Mouse (Mus musculus) CH12.LX (cell line): ENCODE results near the gene Hdac9. TPM values are rescaled to one million over a fixed set of nuclear protein-coding genes. Genes with fewer than 3 reads are reported as not detected.

Source experiments
- DNase-seq: peaks from one replicate; pipeline ENCODE4 v3.0.0-alpha.2; 2013; ENCODE audit errors: extremely low read depth
- H3K27ac ChIP-seq: 2 replicates; pipeline ENCODE4 v1.5.1; 2012; ENCODE audit warnings: low read depth, mild to moderate bottlenecking, control low read depth, moderate library complexity; ENCODE audit not compliant: insufficient read depth
- H3K27me3 ChIP-seq: replicated peaks from 2 replicates; pipeline ENCODE3; 2012; ENCODE audit warnings: inconsistent platforms
- H3K36me3 ChIP-seq, 2 experiments: replicated peaks in 1 of 2; 2 replicates each; pipeline versions ENCODE3 to v1.6.1; 2012; ENCODE audit warnings: inconsistent platforms in 1 of 2, low read length in 1 of 2, mild to moderate bottlenecking in 1 of 2, mixed read lengths in 1 of 2, moderate library complexity in 1 of 2; ENCODE audit not compliant: control insufficient read depth in 1 of 2, insufficient read depth in 1 of 2
- H3K4me1 ChIP-seq, 2 experiments: 2 replicates each; pipeline ENCODE4 v1.6.1; 2012; ENCODE audit warnings: inconsistent platforms in 1 of 2, moderate library complexity in 1 of 2; ENCODE audit not compliant: insufficient read depth in 2 of 2, control insufficient read depth in 1 of 2
- H3K4me2 ChIP-seq: 2 replicates; pipeline ENCODE4 v1.6.1; 2012; ENCODE audit warnings: low read depth, mild to moderate bottlenecking, control low read depth; ENCODE audit not compliant: poor library complexity, insufficient read depth, severe bottlenecking
- H3K4me3 ChIP-seq, 3 experiments: fragments of 150-350 bp in 1 of 3; sonication (generic) in 1 of 3; replicated peaks in 1 of 3; 2 replicates each; pipeline versions ENCODE3 to v1.5.1; 2011 to 2012; ENCODE audit warnings: low read depth in 2 of 3, low read length in 2 of 3, mild to moderate bottlenecking in 2 of 3, moderate library complexity in 2 of 3, control low read depth in 1 of 3, improper control_type of control experiment in 1 of 3, inconsistent platforms in 1 of 3, mixed read lengths in 1 of 3; ENCODE audit not compliant: poor library complexity in 1 of 3
- H3K79me2 ChIP-seq: replicated peaks from 2 replicates; pipeline ENCODE4 v1.6.1; 2012; ENCODE audit warnings: mild to moderate bottlenecking, moderate library complexity; ENCODE audit not compliant: control insufficient read depth, poor library complexity, insufficient read depth, severe bottlenecking; ENCODE audit errors: extremely low read depth
- H3K9ac ChIP-seq: 2 replicates; pipeline ENCODE4 v1.6.1; 2012; ENCODE audit warnings: low read depth, mild to moderate bottlenecking, control low read depth, moderate library complexity; ENCODE audit not compliant: insufficient read depth
- H3K9me3 ChIP-seq: replicated peaks from 2 replicates; pipeline ENCODE3; 2012; ENCODE audit warnings: low read length, inconsistent platforms, mixed read lengths
- BHLHE40 ChIP-seq: IDR thresholded peaks from 2 replicates; pipeline ENCODE4 v1.6.1; 2011; ENCODE audit warnings: mild to moderate bottlenecking, low read depth, low read length, improper control_type of control experiment
- CHD2 ChIP-seq: IDR thresholded peaks from 2 replicates; pipeline ENCODE4 v1.6.1; 2011; ENCODE audit warnings: low read length, improper control_type of control experiment
- E2F4 ChIP-seq: IDR thresholded peaks from 2 replicates; pipeline ENCODE4 v1.6.1; 2011; ENCODE audit warnings: low read depth, low read length, improper control_type of control experiment; ENCODE audit not compliant: insufficient replicate concordance
- ELF1 ChIP-seq: IDR thresholded peaks from 2 replicates; pipeline ENCODE4 v1.6.1; 2014; ENCODE audit warnings: low read depth, mild to moderate bottlenecking, inconsistent platforms, low read length, improper control_type of control experiment
- GABPA ChIP-seq: IDR thresholded peaks from 2 replicates; pipeline ENCODE4 v1.6.1; 2012; ENCODE audit warnings: low read depth, low read length, improper control_type of control experiment, inconsistent platforms; ENCODE audit not compliant: insufficient replicate concordance
- JUN ChIP-seq: IDR thresholded peaks from 2 replicates; pipeline ENCODE4 v1.6.1; 2011; ENCODE audit warnings: low read depth, mild to moderate bottlenecking, low read length, improper control_type of control experiment, moderate library complexity; ENCODE audit not compliant: insufficient read depth
- JUND ChIP-seq: conservative IDR thresholded peaks from 2 replicates; pipeline ENCODE4 v1.6.1; 2011; ENCODE audit warnings: low read depth, low read length, improper control_type of control experiment
- KAT2A ChIP-seq: IDR thresholded peaks from 2 replicates; pipeline ENCODE4 v1.6.1; 2012; ENCODE audit warnings: low read length, improper control_type of control experiment, inconsistent platforms; ENCODE audit not compliant: insufficient replicate concordance
- MXI1 ChIP-seq: IDR thresholded peaks from 2 replicates; pipeline ENCODE4 v1.6.1; 2011; ENCODE audit warnings: mild to moderate bottlenecking, low read depth, low read length, improper control_type of control experiment
- MYC ChIP-seq: IDR thresholded peaks from 2 replicates; pipeline ENCODE4 v1.6.1; 2011; ENCODE audit warnings: low read depth, mild to moderate bottlenecking, improper control_type of control experiment, low read length
- PAX5 ChIP-seq: IDR thresholded peaks from 2 replicates; pipeline ENCODE4 v1.6.1; 2012; ENCODE audit warnings: low read length, inconsistent platforms, mixed read lengths
- RAD21 ChIP-seq: IDR thresholded peaks from 2 replicates; pipeline ENCODE4 v1.6.1; 2011; ENCODE audit warnings: low read depth, mild to moderate bottlenecking, low read length, improper control_type of control experiment, moderate library complexity
- RCOR1 ChIP-seq: conservative IDR thresholded peaks from 2 replicates; pipeline ENCODE4 v1.6.1; 2012; ENCODE audit warnings: low read depth, mild to moderate bottlenecking, inconsistent platforms, low read length, improper control_type of control experiment
- SIN3A ChIP-seq: IDR thresholded peaks from 2 replicates; pipeline ENCODE4 v1.6.1; 2012; ENCODE audit warnings: low read length, improper control_type of control experiment, inconsistent platforms
- SMC3 ChIP-seq: IDR thresholded peaks from 2 replicates; pipeline ENCODE4 v1.6.1; 2011; ENCODE audit warnings: low read depth, low read length, improper control_type of control experiment
- TBP ChIP-seq: conservative IDR thresholded peaks from 2 replicates; pipeline ENCODE4 v1.6.1; 2011; ENCODE audit warnings: low read depth, low read length, improper control_type of control experiment
- USF2 ChIP-seq: conservative IDR thresholded peaks from 2 replicates; pipeline ENCODE4 v1.6.1; 2011; ENCODE audit warnings: low read depth, low read length, improper control_type of control experiment
- ZKSCAN1 ChIP-seq: IDR thresholded peaks from 2 replicates; pipeline ENCODE4 v1.6.1; 2012; ENCODE audit warnings: low read depth, inconsistent platforms, low read length, improper control_type of control experiment, borderline replicate concordance
- dilution Hi-C: fragments of 300-500 bp; cut with MboI; formaldehyde crosslinking; loops from 2 replicates; pipeline ENCODE4 v1.14.3; 2020; ENCODE audit warnings: low sequenced_read_pairs; ENCODE audit not compliant: extremely low pct_unique_long_range_greater_than_20kb, extremely low pct_ligation_motif_present
- in situ Hi-C: fragments of 300-500 bp; cut with MboI; formaldehyde crosslinking; loops from 3 replicates; pipeline ENCODE4 v1.14.3; 2019; ENCODE audit warnings: low sequenced_read_pairs, low pct_ligation_motif_present, low pct_unique_long_range_greater_than_20kb, mixed read lengths
- polyA plus RNA-seq: library from polyadenylated mRNA; unstranded; fragments of >175 nt; gene quantifications from 2 replicates; pipeline ENCODE4 v1.2.1, GENCODE M21; 2012; ENCODE audit warnings: low read depth; ENCODE audit not compliant: insufficient read length
- total RNA-seq, 2 experiments: library from RNA; depleted of rRNA; stranded (reverse); fragments of 300-350 nt in 1 of 2; fragments of >200 nt in 1 of 2; gene quantifications; 2 replicates each; pipeline ENCODE4 v1.2.3; 2012 to 2014

Gene Hdac9
- total and polyA plus RNA-seq, 3 experiments, result 0.04 to 0.38 (median 0.17) TPM

GRCm38 (mm10) chr12:34554803-34555202 is 362.1 kb downstream of the Hdac9 start:
- no peaks in the 10 kb centered on the region for H3K4me1 ChIP-seq

GRCm38 (mm10) chr12:34550268-34550667 is 366.6 kb downstream of the Hdac9 start:
- dilution Hi-C loops, result no loop called here
- H3K4me2 ChIP-seq, result no peak overlapping the region
- H3K9me3 ChIP-seq, result no peaks in the 10 kb centered on the region
- no peak overlapping the region for H3K9ac ChIP-seq
- in situ Hi-C loops, result no loop called here
- no peaks in the 10 kb centered on the region for H3K27me3 ChIP-seq
- no peaks in the 10 kb centered on the region for H3K36me3 ChIP-seq
- no peak overlapping the region for H3K4me3 ChIP-seq
- no peak overlapping the region for H3K27ac ChIP-seq
- no peaks in the 10 kb centered on the region for H3K79me2 ChIP-seq
- TF ChIP-seq GABPA, result no peak
- TF ChIP-seq MXI1, result no peak
- TF ChIP-seq USF2, result no peak
- no peak for TF ChIP-seq BHLHE40
- TF ChIP-seq RAD21, result no peak
- no peak for TF ChIP-seq TBP
- TF ChIP-seq MYC, result no peak
- no peak for TF ChIP-seq ZKSCAN1
- TF ChIP-seq CHD2, result no peak
- no peak for TF ChIP-seq JUN
- TF ChIP-seq PAX5, result no peak
- no peak for TF ChIP-seq JUND
- no peak for TF ChIP-seq SIN3A
- TF ChIP-seq KAT2A, result no peak
- no peak for TF ChIP-seq ELF1
- TF ChIP-seq RCOR1, result no peak
- no peak for DNase-seq
- no peaks in the 10 kb centered on the region for H3K4me1 ChIP-seq

More at GRCm38 (mm10) chr12:34554803-34555202, 362.1 kb downstream of the Hdac9 start:
- Histone ChIP-seq H3K27me3 (no peaks in the 10 kb centered on the region), H3K9ac (no peak overlapping the region), H3K4me2 (no peak overlapping the region), H3K27ac (no peak overlapping the region), H3K36me3 (no peaks in the 10 kb centered on the region), H3K9me3 (no peaks in the 10 kb centered on the region), H3K4me3 (no peak overlapping the region), H3K79me2 (no peaks in the 10 kb centered on the region)
- dilution Hi-C loops (no loop called here), in situ Hi-C loops (no loop called here)
- TF ChIP-seq ELF1, result no peak
- TF ChIP-seq E2F4, result no peak
- TF ChIP-seq SMC3, result no peak
- no peak for TF ChIP-seq JUND
- no peak for DNase-seq
